Mouse (Mus musculus) small intestine, adult 2 months (tissue): ENCODE measurements around the gene Ascl5.

Experiments
- CTCF ChIP-seq: fragments of 200-500 bp; IDR thresholded peaks from 2 replicates; pipeline ENCODE4 v1.5.1; 2012; ENCODE audit warnings: low read depth, mild to moderate bottlenecking, control low read depth, inconsistent platforms, low read length, moderate library complexity, mixed read lengths; ENCODE audit not compliant: insufficient replicate concordance, insufficient read length; ENCODE audit errors: extremely low read depth
- POLR2A ChIP-seq: fragments of 200-500 bp; IDR thresholded peaks from 2 replicates; pipeline ENCODE4 v1.6.1; 2012; ENCODE audit warnings: low read depth, mild to moderate bottlenecking, control low read depth, inconsistent platforms, low read length, moderate library complexity

GRCm38 (mm10) chr1:136051465-136051864, 861 bp downstream of the Ascl5 start:
- TF ChIP-seq CTCF (peak; percentile 46; the same call in 1 of the 2 replicates), POLR2A (no peak)
